Mouse (Mus musculus) heart, adult 11 months (tissue): ENCODE measurements around the gene Gemin8.

Experiments used
- DNase-seq: peaks from one replicate; pipeline ENCODE4 v3.0.0; 2022

The Gemin8 gene

GRCm38 (mm10) chrX:166169892-166170799, at the start of gene Gemin8:
Gemin8 (plus strand) TSS chrX:166170454.
- DNase-seq = peak; percentile 99

GRCm38 (mm10) chrX:166147158-166147846, 23.0 kb upstream of the Gemin8 start:
- no peak for DNase-seq

GRCm38 (mm10) chrX:166162773-166163172, 7.5 kb upstream of the Gemin8 start:
- no peak for DNase-seq

- DNase-seq = no peak
Measured at GRCm38 (mm10) chrX:166167307-166167706, 2.9 kb upstream of the Gemin8 start.

DNA sequence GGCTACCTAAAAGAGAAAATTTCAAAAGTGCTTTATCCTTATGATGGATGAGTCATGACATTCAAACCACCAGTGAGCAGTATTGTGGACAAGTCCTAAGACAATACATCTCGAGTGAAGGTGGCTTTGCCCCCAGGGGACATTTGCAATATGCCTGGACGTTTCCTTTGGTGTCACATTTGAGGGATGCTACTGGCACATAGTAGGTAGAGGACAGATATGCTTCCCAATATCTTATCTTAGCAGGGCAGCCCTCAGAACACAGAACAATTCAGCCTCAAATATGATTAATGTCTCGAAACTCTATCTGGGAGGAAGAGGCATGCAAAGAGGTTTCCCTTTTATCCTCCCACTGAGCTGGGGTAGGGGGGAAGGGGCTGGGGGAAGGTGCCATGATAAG, 2.3 kb upstream of the Gemin8 start:
- DNase-seq = no peak

DNA sequence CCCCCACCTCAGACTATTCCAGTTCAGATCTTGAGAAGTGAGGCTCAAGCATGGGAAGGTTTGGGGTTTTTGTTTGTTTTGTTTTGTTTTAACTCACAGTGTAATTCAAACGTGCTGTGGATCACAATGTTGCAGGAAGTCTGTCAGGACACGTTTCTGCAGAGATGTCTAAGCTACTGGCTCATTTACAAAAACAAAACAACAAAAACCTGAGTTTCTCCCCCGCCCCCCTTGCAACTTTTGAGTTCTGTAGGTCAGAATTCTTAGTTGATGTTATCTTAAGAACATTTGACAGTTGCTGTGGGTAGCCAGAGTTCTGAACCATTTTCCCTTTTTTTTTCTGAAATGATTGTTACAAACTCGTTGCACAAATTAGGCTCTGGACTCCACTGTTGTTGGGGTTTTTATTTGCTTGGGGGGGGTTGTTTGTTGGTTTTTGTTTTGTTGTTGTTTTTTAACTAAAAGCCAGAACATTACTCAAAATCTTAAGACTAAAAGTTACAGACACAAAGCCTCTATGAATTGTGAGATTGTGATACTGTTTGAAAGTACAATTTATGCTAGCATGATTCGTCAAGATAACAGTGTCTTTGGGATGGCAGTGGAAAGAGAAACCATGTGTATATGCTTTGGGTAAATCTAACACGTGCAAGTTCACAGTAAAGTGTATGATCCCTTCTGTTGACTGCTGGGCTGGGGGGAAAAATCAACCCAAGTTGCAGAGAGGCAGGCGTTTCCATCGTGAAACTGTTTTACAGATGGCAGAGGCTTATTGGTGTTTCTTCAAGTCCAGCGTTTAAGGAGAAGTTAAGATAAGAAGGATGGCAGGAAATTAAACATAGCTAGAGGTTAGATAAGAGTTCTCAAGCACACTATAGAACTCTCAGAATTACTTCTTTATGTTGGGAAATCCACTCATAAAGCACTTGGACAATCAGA, 815 bp downstream of the Gemin8 start:
- DNase-seq = no peak

DNA sequence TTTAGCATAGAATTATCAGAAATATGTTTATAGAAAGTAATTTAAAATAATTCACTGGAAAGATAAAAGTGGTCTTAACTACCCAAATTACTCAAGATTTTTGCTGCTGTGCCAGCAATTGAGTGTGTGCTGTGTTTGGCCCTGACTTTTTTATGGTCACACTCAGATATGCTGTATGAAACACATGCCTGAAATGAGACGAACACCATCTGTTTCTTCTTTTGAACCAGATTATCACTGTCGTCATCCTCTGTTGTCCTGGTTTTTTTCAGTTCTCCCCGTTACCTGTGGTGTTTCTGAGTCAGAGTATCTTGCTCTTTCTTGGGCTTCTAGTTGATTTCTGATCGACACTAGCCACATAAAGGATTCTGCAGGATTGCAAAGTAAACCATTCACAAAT, 1.8 kb downstream of the Gemin8 start:
- DNase-seq = no peak

DNA sequence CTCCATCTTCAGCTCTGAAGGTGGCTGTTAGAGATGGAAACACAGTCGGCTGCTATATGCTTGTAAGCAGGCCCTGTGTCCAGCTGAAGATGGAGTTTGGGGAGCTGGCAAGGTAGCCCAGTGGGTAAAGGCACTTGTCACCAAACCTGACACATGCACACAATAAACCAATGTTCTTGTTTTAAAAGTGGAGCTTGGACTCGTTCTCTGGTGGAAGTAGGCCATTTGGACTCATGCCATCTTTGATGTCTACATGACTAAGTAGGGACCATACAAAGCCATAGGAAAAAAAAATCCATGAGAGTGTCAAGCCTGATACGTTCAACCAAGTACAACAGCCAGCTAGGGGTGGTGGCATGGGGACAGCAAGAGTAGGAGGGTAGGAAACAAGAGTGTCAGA, 2.4 kb downstream of the Gemin8 start:
- no peak for DNase-seq

DNA sequence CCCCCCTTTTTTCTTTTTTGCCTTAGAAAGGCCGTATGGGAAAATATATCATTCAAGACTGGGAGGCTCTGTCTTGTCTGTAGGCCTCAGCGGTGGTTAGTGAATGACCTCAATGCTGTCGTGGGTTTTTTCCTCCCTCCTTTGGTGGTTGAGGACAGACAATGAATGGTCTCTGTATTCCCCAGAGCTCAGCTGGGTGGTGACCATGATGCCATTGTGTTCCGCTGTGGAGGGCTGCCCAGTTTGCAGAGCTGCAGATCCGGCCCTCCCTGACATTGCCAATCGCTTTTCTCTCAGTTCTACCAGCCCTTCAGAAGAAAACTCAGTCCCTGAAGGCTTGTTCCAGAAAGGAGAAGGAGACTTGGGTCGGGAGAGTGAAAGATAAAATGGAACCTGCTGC, 3.5 kb downstream of the Gemin8 start:
- no peak for DNase-seq

DNA sequence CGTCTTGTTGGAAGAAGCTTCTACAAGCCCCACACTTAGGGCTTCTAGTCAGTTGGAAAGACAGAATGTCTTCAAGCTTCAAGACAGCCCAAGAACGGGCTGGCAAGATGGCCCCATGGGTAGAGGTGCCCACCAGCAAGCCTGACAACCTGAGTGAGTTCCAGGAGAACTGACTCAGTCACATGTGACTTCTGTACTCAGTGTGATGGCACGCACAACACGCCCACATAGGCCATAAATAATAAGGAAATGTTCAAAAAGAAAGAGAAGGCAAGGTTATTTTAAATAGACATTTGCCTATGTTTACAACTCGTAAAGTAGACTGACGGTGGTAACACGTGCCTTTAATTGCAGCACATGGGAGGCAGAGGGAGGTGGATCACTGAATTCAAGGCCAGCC, 7.7 kb downstream of the Gemin8 start:
- DNase-seq = no peak

DNA sequence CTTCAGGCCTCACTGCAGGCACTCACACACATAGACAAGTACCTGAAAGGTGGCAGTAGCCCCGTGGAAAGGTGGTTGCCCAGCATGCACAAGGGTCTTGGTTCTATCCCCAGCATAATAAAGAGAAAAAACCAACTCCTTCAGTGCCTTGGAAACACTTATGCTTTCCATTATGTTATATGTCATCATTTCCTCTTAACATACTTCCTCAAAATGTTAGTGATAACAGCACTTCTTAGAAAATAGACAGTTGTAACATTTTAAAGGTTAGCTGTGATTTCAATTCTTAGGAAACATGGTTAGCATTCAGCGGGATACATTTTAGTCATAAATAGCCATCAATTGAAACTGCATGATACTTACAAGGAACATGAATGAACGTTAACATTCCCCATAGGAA, 12.8 kb downstream of the Gemin8 start:
- DNase-seq = no peak

DNA sequence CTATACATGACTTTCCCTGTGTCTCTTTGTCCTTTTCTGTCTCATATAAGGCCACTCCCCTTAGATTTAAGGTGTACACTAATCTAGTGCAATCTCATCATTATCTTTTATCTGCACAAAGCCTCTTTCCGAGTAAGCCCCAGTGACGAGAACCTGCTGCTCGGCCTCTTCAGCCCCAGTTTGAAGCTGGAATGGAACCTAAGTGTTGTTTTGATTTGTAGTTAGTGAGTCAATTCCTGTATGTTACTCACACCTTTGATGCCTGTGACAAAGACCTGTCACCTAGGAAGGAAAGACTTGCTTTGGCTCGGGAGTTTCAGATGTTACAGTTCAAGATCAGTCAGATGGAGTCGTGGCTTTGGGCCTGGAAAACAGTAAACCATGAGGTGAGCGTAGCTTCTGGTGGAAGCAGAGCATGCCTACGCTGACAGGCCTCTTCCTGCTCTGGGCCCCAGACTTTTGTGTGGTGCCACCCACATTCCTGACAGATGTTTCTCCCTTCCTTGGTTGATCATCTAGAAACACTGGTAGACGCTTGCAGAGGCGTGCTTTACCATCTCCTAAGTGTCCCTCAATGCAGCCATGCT, 15.2 kb downstream of the Gemin8 start:
- no peak for DNase-seq

DNA sequence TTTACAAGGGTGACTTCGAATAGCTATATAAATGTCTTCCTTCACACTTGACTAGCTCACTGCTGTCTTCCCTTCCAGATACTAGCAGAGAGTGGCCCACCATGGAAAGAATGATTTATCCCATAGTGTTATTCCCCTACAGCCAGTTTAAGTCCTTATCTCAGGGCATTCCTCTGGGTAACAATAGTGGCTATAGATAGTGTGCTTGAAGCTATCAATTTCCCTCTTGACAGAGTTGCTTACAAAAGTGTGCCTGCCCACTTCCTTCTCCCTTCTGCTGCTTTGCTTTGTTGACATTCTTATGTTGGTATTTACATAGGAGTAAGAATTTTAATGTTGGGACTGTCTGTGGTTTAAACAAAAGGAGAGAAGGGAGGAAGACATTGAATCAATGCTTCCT, 17.5 kb downstream of the Gemin8 start:
- no peak for DNase-seq

GRCm38 (mm10) chrX:166196327-166196726, 26.1 kb downstream of the Gemin8 start:
- no peak for DNase-seq

DNA sequence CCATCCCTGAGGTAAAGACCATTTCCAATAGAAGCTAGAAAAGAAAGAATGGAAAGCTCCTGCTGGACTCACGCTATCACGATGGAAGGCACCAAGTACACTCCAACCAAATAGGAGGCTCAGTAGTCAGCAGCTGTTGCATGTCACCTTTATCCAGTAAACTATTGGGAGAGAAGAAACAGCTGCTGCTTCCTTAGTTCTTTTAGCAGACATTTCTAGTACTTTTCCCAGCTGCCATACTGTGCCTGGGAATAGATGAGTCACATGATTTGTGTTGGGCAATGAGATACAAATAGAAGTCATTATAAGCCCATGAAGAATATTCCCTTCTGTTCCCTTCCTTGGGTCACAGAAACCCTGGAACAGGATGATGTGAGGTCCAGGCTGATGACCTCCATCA, 28.0 kb downstream of the Gemin8 start:
- DNase-seq = peak; percentile 93

DNA sequence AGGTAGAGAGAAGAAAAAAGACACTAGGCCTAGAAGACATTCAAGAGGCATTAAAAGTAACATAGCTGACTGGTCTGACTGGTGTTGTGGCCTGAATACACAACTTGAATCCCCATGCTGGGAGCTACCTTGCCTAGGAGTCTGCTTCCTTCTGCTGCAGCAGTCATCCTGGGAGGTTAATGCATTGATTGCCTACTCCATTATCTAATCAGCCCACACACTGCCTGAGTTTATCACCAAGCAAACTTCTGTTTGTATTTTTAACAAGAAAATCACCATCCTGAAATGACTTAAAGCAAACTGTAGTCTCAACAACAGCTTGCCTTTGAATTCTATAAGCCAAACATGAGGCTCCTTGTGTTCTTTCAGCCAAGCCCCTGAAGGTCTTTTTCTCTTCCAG, 29.6 kb downstream of the Gemin8 start:
- no peak for DNase-seq

GRCm38 (mm10) chrX:166214576-166214975, 44.3 kb downstream of the Gemin8 start:
- DNase-seq = no peak

GRCm38 (mm10) chrX:166216248-166216647, 46.0 kb downstream of the Gemin8 start:
- DNase-seq = no peak

DNA sequence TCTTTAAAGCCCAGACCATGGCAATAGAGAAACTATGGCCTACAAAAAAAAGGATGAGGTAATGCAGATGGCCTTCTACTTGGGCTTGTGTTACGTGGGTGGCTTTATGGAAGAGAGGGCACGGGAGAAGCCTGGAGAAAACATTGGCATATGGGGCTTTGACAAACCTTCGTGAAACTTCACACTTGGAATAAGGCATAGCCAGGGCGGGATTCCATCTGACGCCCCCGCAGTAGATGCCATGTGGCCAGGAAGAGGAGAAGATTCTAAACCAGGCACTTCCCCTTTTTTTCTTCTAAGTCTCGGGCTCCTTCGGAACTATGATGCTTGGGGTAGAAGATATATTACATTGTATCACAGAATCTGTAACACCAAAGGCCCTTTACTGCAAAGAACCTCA, 46.5 kb downstream of the Gemin8 start:
- DNase-seq = no peak

- no peak for DNase-seq
Measured at GRCm38 (mm10) chrX:166219331-166219730, 49.1 kb downstream of the Gemin8 start.

GRCm38 (mm10) chrX:166226856-166227255, 56.6 kb downstream of the Gemin8 start:
- no peak for DNase-seq

GRCm38 (mm10) chrX:166229750-166230149, 59.5 kb downstream of the Gemin8 start:
- no peak for DNase-seq
